Mouse (Mus musculus): ENCODE data around the gene Mup4. TPM values are rescaled to one million over a fixed set of nuclear protein-coding genes. Genes with fewer than 3 reads are reported as not detected.
"Not testable (repeated sequence)": the region's sequence is repeated elsewhere in the genome, so short reads cannot be mapped to it uniquely, and the experiment has no call there.

The Mup4 gene
- total RNA-seq (2015), result not detected in 2 replicates
- total RNA-seq (2017), result not detected in 2 replicates

DNA sequence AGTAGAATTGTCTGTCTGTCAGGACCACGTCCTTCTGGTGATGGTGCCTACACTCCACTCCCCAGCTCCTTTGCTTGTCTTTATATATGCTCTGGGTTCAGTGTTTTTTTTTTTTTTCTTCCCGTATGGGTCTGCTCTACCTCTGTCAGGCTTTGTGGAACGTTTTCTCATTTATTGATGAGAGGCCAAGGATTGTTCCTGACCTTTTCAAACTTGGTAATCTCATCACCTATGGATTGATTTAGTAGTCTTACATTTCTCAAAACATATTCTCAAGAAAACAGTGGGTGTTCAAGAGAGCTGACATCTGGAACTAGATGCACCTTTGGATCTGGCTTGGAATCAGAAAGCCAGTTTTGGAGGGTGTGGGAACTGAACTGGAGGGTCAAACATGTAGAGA is at the start of gene Mup4:
Gene Mup4 (minus strand): TSS at position 101 of the 400 bp plus-strand sequence.
- no peak for ATAC-seq (replicated peaks; ENCODE audit: poor library complexity)

DNA sequence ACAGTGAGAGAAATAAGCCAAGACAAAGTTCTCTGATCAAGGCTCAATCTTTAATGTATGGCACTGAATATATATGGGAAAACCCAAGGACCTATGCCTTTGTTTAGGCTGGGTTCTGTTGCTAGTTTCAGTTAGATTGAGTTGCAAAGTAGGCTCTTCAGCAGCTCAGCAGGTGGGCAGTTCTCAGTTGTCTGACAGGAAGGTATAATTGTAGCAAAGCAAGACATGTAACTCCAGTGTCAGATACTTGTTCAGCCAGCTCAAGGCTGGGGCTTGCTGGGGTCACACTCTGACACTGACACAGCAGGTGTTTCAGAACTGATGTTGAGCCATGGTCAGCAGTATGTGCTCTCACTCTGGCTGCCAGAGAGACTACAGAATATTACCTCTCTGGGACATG is 37.4 kb upstream of the Mup4 start:
- ATAC-seq (replicated peaks; ENCODE audit: poor library complexity), result not testable (repeated sequence)

DNA sequence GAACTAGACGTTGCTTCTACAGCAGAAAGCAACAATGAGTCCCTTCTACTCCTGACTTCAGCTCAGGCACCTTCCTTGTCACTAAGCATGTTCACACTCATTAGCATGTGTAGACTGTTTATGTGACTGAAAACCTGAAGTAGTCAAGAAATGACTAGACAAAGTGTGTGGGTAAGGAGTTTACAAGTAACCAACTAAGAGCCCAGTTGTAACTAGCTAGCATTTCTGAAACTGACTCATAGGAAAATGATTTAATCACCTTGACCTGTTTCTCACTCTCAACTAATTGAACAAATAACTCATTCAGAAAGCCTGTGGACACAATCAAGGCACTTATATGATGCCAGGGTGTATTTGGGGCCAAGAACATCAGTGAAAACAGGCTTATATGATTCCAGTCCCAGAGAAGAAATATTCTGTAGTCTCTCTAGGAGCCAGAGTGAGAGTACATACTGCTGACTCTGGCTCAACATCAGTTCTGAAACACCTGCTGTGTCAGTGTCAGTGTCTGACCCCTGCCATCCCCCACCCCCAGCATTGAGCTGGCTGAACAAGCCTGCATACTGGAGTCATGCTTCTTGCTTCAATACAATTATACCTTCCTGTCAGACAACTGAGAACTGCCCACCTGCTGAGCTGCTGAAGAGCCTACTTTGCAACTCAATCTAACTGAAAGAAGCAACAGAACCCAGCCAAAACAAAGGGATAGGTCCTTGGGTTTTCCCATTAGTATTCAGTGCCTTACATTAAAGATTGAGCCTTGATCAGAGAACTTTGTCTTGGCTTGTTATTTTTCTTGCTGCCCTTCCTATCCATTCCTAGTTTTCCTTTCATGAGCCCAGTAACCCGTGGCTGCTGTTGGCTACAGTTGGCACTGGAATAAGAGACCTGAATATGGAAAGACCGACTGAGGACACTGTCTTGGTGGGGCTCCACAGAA is 3.2 kb upstream of the Mup4 start, which contains the start of gene Mup6:
Gene Mup6 (plus strand): TSS at position 890 of the 940 bp plus-strand sequence.
- ATAC-seq (replicated peaks; ENCODE audit: poor library complexity), result no peak

DNA sequence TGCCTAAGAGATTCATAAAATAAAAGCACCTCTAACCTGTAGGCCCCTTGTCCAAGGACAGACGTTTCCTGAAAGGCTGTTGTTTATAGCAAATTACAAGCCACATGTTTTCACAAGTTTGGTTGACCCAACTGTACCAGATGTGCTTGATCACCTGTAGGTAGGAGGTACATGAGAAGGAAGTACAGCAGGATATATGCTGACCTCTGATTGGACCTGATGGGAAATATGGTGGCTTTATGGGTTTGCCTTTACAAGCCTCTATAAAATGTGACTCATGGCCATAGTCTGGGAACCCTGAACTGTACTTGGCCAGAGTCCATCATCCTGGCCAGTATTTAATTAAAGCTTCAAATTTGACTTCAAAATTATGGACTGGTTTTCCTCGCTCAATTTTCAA is 23.0 kb downstream of the Mup4 start:
- ATAC-seq (replicated peaks; ENCODE audit: poor library complexity), result no peak

DNA sequence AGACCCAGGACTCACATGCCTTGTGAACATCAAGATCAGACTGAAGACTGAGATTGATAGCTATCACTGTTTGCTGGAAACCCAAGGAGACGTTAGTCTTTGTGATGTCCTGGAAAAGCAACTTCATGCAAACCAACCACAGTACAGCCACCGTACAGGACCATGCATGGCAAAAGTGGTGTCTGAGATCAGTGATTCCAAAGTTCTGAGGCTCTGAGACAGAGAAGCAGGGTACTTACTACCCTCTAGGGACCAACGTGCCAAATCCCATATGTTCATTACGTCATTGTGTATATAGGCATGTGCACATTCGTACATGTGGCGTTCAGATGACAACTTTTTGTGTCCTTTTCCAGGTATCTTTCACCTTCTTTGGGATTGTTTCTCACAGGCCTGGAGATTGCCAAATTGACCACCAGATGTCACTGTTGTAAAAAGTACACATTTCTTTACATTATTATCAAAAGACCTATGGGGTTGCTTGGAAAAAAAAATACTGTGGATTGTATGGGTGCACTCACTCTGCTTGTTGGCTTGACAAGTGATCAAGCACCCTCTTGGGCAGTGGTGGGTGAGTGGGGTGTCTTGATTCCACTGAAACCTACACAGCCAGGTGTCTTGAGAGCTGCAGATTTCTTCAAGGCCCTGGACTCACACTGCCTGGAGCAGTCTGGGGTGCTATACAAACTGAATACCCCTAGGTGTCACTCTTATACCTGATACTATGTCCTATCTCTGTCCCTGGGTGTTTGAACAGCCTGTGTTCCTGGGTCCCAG is 27.8 kb downstream of the Mup4 start:
- peak; percentile 82 for ATAC-seq (replicated peaks; ENCODE audit: poor library complexity)

DNA sequence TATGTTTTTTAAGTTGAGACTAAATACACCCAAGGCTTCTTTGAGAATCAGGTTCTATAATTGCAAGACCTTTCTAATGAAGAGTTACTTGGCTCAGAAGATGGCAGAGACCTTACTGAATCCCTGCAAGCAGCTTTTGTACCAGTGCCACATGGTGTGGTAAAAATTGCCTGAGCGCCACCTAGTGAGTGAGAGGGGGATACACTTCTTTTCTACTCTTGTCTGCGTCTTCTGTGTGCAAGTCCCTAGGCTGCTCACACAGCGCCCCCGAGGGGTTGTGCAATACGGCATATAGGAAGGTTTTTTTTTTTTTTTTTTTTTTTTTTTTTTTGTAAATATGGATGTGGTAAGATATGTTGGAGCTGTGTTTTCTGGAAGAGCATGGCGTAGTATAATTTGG is 32.2 kb downstream of the Mup4 start:
- peak; percentile 99 for ATAC-seq (replicated peaks; ENCODE audit: poor library complexity)

DNA sequence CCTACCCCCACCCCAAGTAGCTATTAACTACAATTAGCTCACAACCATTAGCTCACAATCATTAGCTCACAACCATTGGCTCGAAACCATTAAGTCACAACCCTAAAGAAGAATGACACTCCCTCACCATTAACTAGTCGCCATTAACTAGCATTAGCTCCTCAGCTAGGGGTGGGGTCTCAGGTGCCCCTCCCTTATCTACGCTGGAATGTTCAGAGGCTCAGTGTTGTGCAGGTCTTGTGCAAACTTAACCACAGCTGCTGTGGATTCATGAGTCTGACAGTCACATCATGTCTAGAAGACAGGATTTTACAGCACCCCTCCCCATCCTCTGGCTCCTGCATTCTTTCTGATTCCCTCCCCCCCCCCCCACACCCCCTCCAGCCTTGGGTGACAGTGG is 32.8 kb downstream of the Mup4 start:
- no peak for ATAC-seq (replicated peaks; ENCODE audit: poor library complexity)

DNA sequence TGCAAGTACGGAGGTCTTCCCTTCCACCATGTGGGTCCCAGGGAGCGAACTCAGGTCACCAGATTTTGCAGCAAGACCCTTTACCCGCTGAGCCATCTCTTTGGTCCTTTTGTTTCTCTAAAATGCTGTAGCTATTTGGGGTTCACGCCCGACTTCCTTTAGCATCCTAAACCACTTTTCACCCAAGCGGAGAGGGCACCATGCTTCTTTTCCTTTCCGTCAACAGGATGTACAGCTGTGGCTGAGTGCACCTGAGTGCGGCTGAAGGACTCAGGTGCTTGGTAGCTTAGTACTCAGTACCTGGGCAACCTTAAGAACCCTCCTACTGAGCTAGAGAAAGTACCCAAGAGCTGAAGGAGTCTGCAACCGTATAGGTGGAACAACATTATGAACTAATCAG is 35.4 kb downstream of the Mup4 start:
- no peak for ATAC-seq (replicated peaks; ENCODE audit: poor library complexity)

DNA sequence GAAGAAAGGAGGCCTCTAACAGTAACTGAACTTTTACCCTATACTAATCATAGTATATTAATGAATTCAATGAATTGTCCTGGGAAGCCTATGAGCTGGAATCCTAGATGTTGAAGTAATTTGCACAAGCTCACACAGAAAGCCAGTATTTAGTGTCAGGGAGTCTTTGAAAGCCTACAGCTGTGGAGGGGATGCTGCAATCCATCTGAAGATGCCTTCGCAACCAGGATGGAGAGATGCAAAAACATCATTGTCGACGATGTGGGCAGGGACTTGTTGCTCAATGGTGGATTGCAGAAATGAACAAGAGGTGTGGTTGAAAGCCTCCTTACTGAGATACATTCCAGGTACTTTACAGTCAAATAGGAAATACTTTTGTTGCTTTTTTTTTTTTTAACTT is 42.5 kb downstream of the Mup4 start:
- ATAC-seq (replicated peaks; ENCODE audit: poor library complexity), result no peak; the same call in 1 of the 2 replicates

DNA sequence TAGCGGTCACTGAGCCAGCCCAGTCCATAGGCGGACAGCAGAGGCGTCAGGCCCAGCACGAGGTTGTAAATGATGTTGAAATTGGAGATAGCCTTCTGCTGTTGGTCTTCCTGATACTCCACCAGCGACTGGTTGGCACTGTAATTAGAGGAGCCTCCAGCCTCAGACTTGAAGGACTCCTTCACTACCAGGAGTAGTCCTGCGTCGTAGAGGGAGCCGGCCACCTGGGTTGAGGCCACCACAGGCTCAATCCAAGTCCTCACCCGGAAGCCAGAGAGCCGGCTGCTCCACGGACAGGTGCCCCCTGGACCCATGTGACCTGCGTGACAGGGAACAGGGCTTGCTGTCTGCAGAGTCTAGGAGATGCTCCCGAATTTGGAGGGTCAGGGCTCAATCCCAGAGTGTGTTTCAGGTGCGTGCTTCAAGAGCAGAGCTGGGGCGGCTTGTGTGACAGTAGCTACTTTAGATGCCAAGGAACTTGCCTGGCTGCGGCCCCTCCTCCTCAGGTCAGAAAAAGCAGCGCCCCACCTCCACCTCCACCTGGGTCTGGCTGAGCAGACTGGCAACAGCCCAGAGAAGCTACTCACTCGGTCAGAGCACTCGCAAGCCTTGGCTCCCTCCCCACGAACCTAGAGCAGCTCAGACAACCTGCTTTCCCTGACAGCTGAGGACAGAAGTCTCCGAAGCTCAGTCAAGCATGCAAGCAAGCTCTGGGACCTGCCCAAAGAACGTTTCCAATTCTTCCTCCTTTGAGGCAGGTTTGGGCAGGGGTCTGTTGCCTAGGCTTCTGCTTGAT is 45.7 kb downstream of the Mup4 start, which contains the start of gene Slc46a2:
Gene Slc46a2 (minus strand): TSS at position 449 of the 796 bp plus-strand sequence.
- no peak for ATAC-seq (replicated peaks; ENCODE audit: poor library complexity)

DNA sequence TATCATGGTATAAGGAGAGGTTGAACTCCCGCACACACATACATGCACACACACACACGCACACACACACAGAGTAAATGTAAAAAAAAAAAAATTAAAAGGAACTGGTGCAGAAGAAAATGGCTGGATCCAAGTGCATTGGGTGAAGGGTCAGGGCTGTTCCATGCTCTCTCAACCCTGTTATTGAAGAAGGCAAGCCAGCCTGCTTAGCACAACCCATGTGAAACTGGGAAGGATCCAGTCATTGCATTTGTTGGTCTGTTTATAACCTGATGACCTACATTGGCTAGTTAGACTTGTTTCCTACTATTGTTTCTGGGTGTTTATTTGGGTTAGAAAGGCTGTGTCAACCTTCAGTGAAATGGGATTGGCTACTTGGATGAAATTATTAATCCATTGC is 51.7 kb downstream of the Mup4 start:
- ATAC-seq (replicated peaks; ENCODE audit: poor library complexity), result no peak

DNA sequence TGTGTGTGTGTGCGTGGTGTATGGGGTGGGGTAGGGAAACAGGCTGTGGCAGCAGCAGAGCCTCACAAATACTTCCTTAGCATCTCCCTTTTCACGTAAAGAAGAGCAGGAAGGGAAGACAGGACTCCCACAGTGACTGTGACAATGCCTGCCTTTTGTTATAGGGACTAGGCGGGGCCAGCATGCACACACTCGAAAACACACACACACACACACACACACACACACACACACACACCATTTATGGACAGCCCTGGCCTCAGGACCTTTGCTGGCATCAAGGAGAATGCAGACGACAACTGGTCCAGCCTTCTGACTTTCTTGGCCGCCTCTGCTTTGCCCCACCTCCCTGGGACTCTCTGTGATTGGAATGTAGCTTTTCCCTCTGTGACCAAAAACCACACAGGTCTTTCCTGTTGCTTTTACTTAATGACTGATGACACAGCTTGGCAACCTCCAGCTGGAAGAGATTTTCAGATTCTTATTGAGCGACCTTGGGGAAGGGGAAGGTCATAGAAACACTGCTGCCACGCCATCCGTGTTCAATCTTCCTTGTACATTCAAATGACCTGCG is 52.8 kb downstream of the Mup4 start:
- no peak for ATAC-seq (replicated peaks; ENCODE audit: poor library complexity)

DNA sequence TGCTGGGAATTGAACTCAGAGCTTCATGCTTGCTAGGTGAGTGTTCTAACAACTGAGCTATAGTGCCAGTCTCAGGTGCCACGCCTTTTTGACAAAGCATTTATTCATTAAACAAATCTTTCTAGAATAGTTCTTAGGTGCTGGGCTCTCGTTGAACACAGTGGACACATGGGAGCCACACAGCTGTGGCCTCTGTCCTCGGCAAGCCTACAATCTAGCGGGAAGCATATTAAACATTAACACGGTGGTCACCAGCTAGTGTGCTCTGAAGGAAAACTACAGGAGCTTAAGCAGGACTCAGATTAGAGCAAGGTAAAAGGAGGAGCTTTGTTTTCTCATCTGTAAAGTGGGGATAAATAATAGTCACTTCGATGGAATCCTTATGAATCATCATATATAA is 53.4 kb downstream of the Mup4 start:
- no peak for ATAC-seq (replicated peaks; ENCODE audit: poor library complexity)

Other genes starting within 250 kb of the Mup4 start
- gene Inip, start 159.1 kb downstream of the Mup4 start, total RNA-seq (2015), result 54.2 and 65.5 TPM in 2 replicates
- gene Inip, start 159.1 kb downstream of the Mup4 start, total RNA-seq (2017), result 70.2 and 70.8 TPM in 2 replicates
- 13.0 and 16.1 TPM in 2 replicates for gene Snx30, start 154.9 kb downstream of the Mup4 start, total RNA-seq (2015)
- gene Snx30, start 154.9 kb downstream of the Mup4 start, total RNA-seq (2017), result 17.9 and 23.8 TPM in 2 replicates
- not detected in 2 replicates for gene Slc46a2, start 45.7 kb downstream of the Mup4 start, total RNA-seq (2015)
- not detected in 2 replicates for gene Slc46a2, start 45.7 kb downstream of the Mup4 start, total RNA-seq (2017)
- not detected in 2 replicates for gene Mup6, start 3.6 kb upstream of the Mup4 start, total RNA-seq (2015)
- not detected in 2 replicates for gene Mup6, start 3.6 kb upstream of the Mup4 start, total RNA-seq (2017)
- gene Mup7, start 109.8 kb upstream of the Mup4 start, total RNA-seq (2015), result not detected in 2 replicates
- gene Mup7, start 109.8 kb upstream of the Mup4 start, total RNA-seq (2017), result not detected in 2 replicates
- gene Mup2, start 193.6 kb upstream of the Mup4 start, total RNA-seq (2015), result not detected in 2 replicates
- gene Mup2, start 193.6 kb upstream of the Mup4 start, total RNA-seq (2017), result not detected in 2 replicates